Mouse (Mus musculus): ENCODE results near the gene Tacc3. TPM values are rescaled to one million over a fixed set of nuclear protein-coding genes. Genes with fewer than 3 reads are reported as not detected.

The Tacc3 gene
- total RNA-seq, 2 experiments from 2014 or later: 24.0 to 31.5 TPM

DNA sequence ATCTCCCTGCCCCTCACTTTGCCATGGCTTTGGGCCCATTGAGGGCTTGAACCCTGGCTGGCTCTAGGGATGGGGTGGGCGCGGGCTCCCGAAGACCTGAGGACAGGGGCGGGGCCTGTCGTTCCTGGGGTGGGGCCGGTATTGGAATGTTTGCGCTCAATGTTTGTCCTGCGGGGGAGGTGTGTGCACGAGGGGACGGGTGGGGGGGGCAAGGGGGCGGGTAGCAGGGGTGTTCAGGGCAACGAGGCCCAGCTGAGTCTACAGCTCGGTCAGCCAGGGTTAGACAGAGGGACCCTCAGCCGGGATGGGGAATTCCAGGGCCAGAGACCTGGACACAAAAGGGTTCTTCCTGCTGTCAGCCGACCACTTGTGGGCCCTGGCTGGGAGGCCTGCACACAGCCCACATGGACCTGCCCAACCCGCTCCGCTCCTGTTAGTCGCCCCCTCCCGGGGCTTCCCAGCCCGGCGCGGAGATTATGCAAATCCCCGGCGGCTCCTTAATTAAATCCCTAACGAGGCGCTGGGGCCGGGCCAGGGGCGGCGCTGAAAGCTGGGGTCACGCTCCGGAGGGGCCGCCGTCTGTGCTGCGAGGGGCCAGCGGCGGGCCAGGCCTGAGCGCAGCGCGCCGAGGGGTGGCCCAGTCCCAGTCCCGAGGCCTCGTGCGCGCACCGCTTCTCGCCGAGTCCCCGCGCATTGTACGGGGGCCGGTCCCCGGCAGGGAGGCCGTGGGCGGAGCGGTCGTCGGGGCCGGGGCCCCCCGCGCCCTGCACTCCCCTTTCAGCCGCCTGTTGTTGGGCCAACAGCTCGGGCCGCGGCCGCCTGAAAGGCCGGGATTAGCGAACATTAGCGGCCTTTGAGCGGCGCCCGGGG is 37.2 kb downstream of the Tacc3 start:
- DNase-seq: peak; percentile 42

DNA sequence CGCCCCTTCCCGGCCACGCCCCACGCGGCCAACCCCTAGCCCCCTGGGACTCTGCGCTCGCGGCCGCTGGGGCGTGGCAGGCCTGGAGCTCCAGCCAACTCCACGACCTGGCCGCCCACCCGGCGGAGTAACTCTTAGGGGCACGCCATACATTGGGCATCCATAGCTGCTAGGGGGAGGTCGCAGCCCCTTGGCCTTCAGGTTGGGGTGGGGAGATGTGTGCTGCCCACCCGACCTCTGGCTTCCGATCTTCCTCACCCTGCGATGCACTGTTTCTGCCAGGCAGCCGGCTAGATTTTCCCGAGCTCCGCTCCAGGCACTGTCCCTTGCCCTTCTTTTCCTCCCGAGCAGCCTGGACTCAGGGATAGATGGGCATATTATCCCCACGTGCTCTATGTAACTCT is 37.8 kb downstream of the Tacc3 start:
- no peak for DNase-seq

- DNase-seq: no peak
These were observed 38.5 kb downstream of the Tacc3 start for GRCm38 (mm10) chr5:33696430-33696829.

- DNase-seq: no peak
These were observed 39.6 kb downstream of the Tacc3 start for GRCm38 (mm10) chr5:33697534-33697933.

GRCm38 (mm10) chr5:33697947-33698512 is 40.1 kb downstream of the Tacc3 start:
- no peak for DNase-seq

DNA sequence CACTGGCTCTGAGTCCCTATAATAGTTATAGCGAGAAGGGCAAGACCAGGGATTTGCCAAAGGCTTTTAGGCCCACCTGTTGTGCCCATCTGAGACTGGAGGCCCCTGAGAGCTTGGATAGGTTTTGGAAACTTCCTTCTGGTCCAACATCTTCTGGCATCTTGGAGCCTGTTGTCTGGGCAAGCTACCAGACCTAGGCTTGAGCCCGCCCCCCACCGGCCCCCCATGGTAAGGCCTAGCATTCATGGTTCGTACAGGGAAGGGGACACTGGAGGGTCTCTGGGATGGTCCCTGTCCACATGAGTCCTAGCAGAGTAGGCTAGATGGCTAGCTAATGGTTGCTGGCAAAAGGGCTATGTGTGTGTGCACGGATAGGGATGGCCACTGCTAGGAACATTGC is 40.7 kb downstream of the Tacc3 start:
- no peak for DNase-seq

- DNase-seq: peak; percentile 68
These were observed 42.1 kb downstream of the Tacc3 start for GRCm38 (mm10) chr5:33700010-33700409.

GRCm38 (mm10) chr5:33701832-33702231 is 43.9 kb downstream of the Tacc3 start:
- DNase-seq: no peak

DNA sequence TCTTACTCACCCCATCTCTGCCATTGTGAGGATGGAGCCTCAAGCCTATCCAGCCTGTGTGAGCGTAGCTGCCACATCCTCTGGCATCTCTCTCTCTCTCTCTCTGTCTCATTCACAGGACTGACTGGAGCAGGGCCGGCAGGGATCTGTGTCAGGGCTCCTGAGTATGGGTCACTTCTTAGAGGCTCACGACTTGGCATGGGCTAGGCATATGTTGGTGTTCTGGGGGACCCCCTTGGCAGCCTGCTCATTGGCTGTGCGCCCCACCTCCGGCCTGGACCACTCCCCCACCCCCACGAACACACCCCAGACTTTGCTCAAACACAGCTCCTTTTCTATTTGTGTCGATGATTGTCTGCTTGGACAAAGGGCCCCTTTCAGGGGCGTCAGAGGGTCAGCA is 46.1 kb downstream of the Tacc3 start:
- no peak for DNase-seq

DNA sequence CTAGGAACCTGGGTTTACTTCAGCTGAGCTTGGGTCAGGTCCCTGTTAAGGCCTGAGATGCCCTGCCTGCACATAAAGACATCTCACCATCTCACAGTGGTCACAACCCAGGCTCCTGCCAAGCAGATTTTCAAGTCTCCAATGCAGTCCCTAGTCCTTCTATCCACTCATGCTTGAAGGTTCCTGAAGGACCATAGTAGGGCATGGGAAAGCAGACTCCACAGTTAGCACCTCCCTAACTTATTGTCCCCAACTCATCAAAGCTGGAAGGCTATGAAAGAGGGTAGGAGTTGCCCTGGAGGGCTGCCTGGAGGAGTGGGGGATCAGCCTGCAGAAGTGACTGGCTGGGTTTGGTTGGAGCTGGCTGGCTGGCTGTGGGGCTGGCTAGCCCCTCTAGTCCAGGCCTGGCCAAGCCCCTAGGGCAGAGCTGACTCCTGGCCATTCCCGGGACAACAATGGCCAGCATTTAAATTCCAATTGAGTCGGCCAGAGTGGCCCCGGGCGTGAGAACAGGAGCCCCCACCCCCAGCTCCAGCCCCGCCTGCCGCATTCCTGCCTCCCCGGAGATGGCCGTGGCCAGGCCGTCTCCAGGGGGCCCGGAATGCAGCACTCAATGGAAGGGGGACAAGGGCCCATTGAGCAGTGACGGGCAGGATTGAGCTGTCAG is 47.1 kb downstream of the Tacc3 start:
- DNase-seq: no peak

- DNase-seq: no peak
These were observed 47.9 kb downstream of the Tacc3 start for GRCm38 (mm10) chr5:33705612-33706349.

- no peak for DNase-seq
These were observed 48.4 kb downstream of the Tacc3 start for GRCm38 (mm10) chr5:33706350-33706629.

DNA sequence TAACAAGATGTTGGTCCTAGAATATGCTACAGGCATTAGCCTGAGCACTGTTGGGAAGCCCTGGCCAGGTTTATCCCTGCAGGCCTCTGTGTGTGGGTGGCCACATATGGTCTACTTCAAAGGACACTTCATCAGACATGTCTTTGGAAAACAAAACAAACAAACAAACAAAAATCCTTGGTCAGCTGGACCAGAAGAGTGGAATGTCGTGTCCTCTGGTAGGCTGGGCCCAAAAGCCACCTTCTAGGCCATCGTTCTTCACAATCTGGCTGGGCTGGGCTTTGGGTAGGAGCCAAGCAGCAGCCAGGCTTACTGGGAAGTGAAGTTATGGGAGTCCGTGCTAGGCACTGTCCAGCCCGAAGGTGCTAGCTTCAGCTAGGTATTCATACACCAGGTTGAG is 49.2 kb downstream of the Tacc3 start:
- no peak for DNase-seq

DNA sequence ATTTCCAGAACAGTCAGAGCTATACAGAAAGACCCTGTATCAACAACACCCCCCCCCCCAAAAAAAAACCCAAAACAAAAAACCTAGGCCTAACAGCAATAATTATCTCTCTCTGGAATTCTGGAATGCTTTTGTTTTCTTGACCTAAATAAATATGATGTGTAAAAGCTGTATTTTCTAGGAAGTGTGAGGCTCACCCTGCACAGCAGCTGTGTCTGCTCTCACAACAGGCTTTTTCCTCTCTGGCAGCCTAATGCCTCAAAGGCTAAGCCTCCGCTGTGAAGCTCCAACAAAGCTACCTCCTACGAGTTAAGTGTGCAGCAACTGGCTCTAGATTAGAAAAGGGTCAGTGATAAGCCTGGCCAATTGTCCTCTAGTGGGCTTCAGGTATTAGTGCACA is 51.1 kb downstream of the Tacc3 start:
- no peak for DNase-seq

DNA sequence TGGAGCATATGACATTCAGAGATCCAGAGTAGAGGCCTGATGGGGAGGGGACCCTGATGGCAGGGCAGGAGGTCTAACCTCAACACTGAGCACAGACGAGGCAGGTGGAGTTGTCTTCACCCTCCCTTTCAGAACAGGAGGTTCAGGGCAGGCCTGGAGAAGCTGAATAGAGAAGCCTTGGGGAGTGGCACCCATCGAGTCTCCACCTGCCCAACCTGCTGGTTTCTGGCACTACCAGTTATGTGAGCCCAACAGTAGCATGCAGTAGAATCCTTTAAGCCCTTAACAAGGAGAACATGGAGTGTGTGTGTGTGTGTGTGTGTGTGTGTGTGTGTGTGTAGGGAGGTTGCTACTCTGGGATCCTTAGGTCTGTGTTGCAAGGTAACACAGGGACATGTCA is 54.6 kb downstream of the Tacc3 start:
- DNase-seq: no peak

- DNase-seq: no peak
These were observed 57.3 kb downstream of the Tacc3 start for GRCm38 (mm10) chr5:33715182-33715581.

DNA sequence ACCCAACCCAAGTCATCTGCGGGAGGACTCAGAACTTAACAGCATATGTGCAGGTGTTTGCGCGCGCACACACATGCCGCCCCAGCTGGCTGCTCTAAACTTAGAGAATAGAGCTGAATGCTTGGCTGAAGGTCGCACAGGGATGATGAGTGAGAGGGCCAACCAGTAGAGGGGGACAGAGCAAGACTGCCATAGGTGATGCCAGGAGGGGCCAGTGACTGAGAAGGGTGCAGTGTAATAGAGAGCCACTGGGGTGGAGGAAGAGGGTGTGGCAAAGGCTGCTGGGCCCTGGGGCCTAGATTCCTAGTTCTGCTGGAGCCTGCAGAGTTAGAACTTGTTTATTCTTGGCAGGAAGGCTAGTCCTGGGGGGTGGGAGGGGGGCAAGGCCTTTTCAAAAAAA is 58.5 kb downstream of the Tacc3 start:
- DNase-seq: no peak

GRCm38 (mm10) chr5:33718460-33718859 is 60.5 kb downstream of the Tacc3 start:
- DNase-seq: no peak

- DNase-seq: no peak
These were observed 63.0 kb downstream of the Tacc3 start for GRCm38 (mm10) chr5:33720852-33721490.

- DNase-seq: peak; percentile 80
These were observed 63.8 kb downstream of the Tacc3 start, which contains the start of gene Fgfr3 for GRCm38 (mm10) chr5:33721541-33722265. Gene Fgfr3 (plus strand): TSS chr5:33721674.

GRCm38 (mm10) chr5:33722266-33723018 is 64.5 kb downstream of the Tacc3 start:
- no peak for DNase-seq

All from adrenal gland, postnatal 10 days (tissue).